Mouse (Mus musculus) G1E (cell line): Measurements from ENCODE around the gene Vmn2r40. TPM values are rescaled to one million over a fixed set of nuclear protein-coding genes. Genes with fewer than 3 reads are reported as not detected.
"Not testable (repeated sequence)": the region's sequence is repeated elsewhere in the genome, so short reads cannot be mapped to it uniquely, and the experiment has no call there.

Experiments used
- ATAC-seq: 2 replicates; pipeline ENCODE4 v1.8.0; 2016; ENCODE audit warnings: mild to moderate bottlenecking; ENCODE audit not compliant: insufficient number of reproducible peaks, poor library complexity, low FRiP score, severe bottlenecking; ENCODE audit errors: extremely low read depth
- DNase-seq: peaks from one replicate; pipeline ENCODE4 v3.0.0; 2012; ENCODE audit warnings: low spot score
- H3K27me3 ChIP-seq: 2 replicates; pipeline ENCODE4 v1.6.1; 2012; ENCODE audit warnings: mild to moderate bottlenecking, low read length, inconsistent platforms; ENCODE audit not compliant: insufficient read depth
- H3K36me3 ChIP-seq: replicated peaks from 2 replicates; pipeline ENCODE3; 2012; ENCODE audit warnings: mild to moderate bottlenecking, inconsistent platforms
- H3K4me1 ChIP-seq: 2 replicates; pipeline ENCODE4 v1.6.1; 2012; ENCODE audit warnings: low read depth, low read length, inconsistent platforms, mixed read lengths; ENCODE audit not compliant: insufficient read depth
- H3K4me3 ChIP-seq: 2 replicates; pipeline ENCODE4 v1.5.1; 2012; ENCODE audit warnings: low read depth, mild to moderate bottlenecking, inconsistent platforms, low read length, moderate library complexity, mixed read lengths
- H3K9me3 ChIP-seq: replicated peaks from 2 replicates; pipeline ENCODE4 v1.6.1; 2012; ENCODE audit warnings: inconsistent platforms
- polyA plus RNA-seq: library from polyadenylated mRNA; stranded (reverse); fragments of >175 nt; gene quantifications from 2 replicates; pipeline ENCODE4 v1.2.3, GENCODE M21; 2012
- total RNA-seq, 2 experiments: library from RNA; stranded (forward) in 1 of 2; stranded (reverse) in 1 of 2; fragments of 200-1000 nt in 1 of 2; fragments of >200 nt in 1 of 2; fragmentation: Nextera tagmentation in 1 of 2; gene quantifications; 2 replicates each; pipeline ENCODE4 v1.2.3; 2014 to 2017

Gene Vmn2r40
- total RNA-seq (2014; fragmentation: Nextera tagmentation) (not detected in 2 replicates), total RNA-seq (2017) (not detected in 2 replicates), polyA plus RNA-seq (not detected in 2 replicates)

GRCm38 (mm10) chr7:8931335-8931734, at the start of gene Vmn2r40:
Vmn2r40 (minus strand) TSS chr7:8931435.
- DNase-seq, H3K4me3 ChIP-seq, H3K9me3 ChIP-seq, H3K27me3 ChIP-seq, H3K36me3 ChIP-seq, ATAC-seq, H3K4me1 ChIP-seq: not testable (repeated sequence)

Other genes with a start within 250 kb of the Vmn2r40 start
- gene Vmn2r39, start 99.4 kb upstream of the Vmn2r40 start, total RNA-seq (2014; fragmentation: Nextera tagmentation), result not detected in 2 replicates
- 0.06 TPM in 1 of 2 replicates, not detected in the other for gene Vmn2r39, start 99.4 kb upstream of the Vmn2r40 start, total RNA-seq (2017)
- not detected in 2 replicates for gene Vmn2r39, start 99.4 kb upstream of the Vmn2r40 start, polyA plus RNA-seq
- gene Vmn2r38, start 166.4 kb upstream of the Vmn2r40 start, total RNA-seq (2014; fragmentation: Nextera tagmentation), result not detected in 2 replicates
- 0.16 TPM in 1 of 2 replicates, not detected in the other for gene Vmn2r38, start 166.4 kb upstream of the Vmn2r40 start, total RNA-seq (2017)
- 0.01 TPM in 1 of 2 replicates, not detected in the other for gene Vmn2r38, start 166.4 kb upstream of the Vmn2r40 start, polyA plus RNA-seq